In genomic region chr4:145199982-145200699, GRCm38 (mm10) we compare ENCODE assay signal across 9 mouse cellular contexts. TPM values are rescaled to one million over a fixed set of nuclear protein-coding genes. Genes with fewer than 3 reads are reported as not detected.
A peak's percentile ranks its signal among the peaks of the same experiment; 100 is the strongest.
DNase-seq lines count a peak whose midpoint lies in the region; ATAC-seq and TF ChIP-seq lines count a peak whose summit lies in the region.
"Had no signal": no experiment of that assay in that cellular context is flagged by ENCODE, and none has a peak within 500 bp of the region (broad histone marks: within the 10 kb centered on the region; RNA-seq: fewer than 3 reads in every experiment).

No protein-coding gene starts in this region.

- H3K9ac ChIP-seq in heart, embryonic 14.5 days (ENCODE audit: low read length): no peak overlapping the region
- H3K9ac ChIP-seq in forebrain, embryonic 13.5 days: no peak overlapping the region
- H3K9ac ChIP-seq: embryonic facial prominence, embryonic 12.5 days had no signal

- peak; percentile 31 to 74 for DNase-seq in left cerebral cortex, postnatal 25 days (ENCODE audit: low spot score in 2 of 2)
- no peak for DNase-seq in left cerebral cortex, adult 8-10 months (ENCODE audit: low spot score in 2 of 2)
- peak; percentile 32 for DNase-seq in adrenal gland, postnatal 25 days
- DNase-seq in liver: peak; percentile 87
- no peak for DNase-seq in cerebellum, adult 9-10 months

- no peak overlapping the region for H3K4me3 ChIP-seq in heart, embryonic 14.5 days (ENCODE audit: control insufficient read depth in 1 of 2, insufficient read depth in 1 of 2, low read depth in 1 of 2, low read length in 2 of 2)
- no peak overlapping the region for H3K4me3 ChIP-seq in small intestine, adult 2 months (ENCODE audit: low read depth, low read length)
- no peak overlapping the region for H3K4me3 ChIP-seq in forebrain, embryonic 13.5 days
- H3K4me3 ChIP-seq: embryonic facial prominence, embryonic 12.5 days had no signal

- peaks cover 4 to 8% of the 10 kb centered on the region in 2 experiments; a peak in 2 of 4 replicates for H3K4me1 ChIP-seq in heart, embryonic 14.5 days (ENCODE audit: control insufficient read depth in 2 of 2, insufficient read depth in 2 of 2, low read length in 2 of 2)
- no peaks in the 10 kb centered on the region; the same call in 1 of the 2 replicates for H3K4me1 ChIP-seq in small intestine, adult 2 months (ENCODE audit: control insufficient read depth, insufficient read depth, insufficient read length, low read length)
- no peaks in the 10 kb centered on the region for H3K4me1 ChIP-seq in forebrain, embryonic 13.5 days
- H3K4me1 ChIP-seq: embryonic facial prominence, embryonic 12.5 days had no signal

- no peak for TF ChIP-seq CTCF in small intestine, adult 2 months (IDR thresholded peaks at IDR 0.05; ENCODE audit: extremely low read depth, insufficient read length, insufficient replicate concordance, low read depth, low read length)

- TF ChIP-seq POLR2A in small intestine, adult 2 months (IDR thresholded peaks at IDR 0.05; ENCODE audit: low read depth, low read length): no peak

- no peaks in the 10 kb centered on the region for H3K27me3 ChIP-seq in heart, embryonic 14.5 days (ENCODE audit: control insufficient read depth, insufficient read depth, low read length)
- no peaks in the 10 kb centered on the region for H3K27me3 ChIP-seq in small intestine, adult 2 months (ENCODE audit: control insufficient read depth, insufficient read depth, low read length)
- no peaks in the 10 kb centered on the region for H3K27me3 ChIP-seq in forebrain, embryonic 13.5 days
- H3K27me3 ChIP-seq: embryonic facial prominence, embryonic 12.5 days had no signal

- H3K36me3 ChIP-seq in heart, embryonic 14.5 days (ENCODE audit: control insufficient read depth, insufficient read depth, low read length): no peaks in the 10 kb centered on the region
- no peaks in the 10 kb centered on the region for H3K36me3 ChIP-seq in small intestine, adult 2 months (ENCODE audit: control insufficient read depth, insufficient read depth, low read length)
- H3K36me3 ChIP-seq in forebrain, embryonic 13.5 days (ENCODE audit: poor library complexity, severe bottlenecking): no peaks in the 10 kb centered on the region
- H3K36me3 ChIP-seq: embryonic facial prominence, embryonic 12.5 days had no signal

- H3K9me3 ChIP-seq in heart, embryonic 14.5 days (ENCODE audit: control insufficient read depth, low read length): no peaks in the 10 kb centered on the region
- H3K9me3 ChIP-seq in forebrain, embryonic 13.5 days (replicated peaks): no peaks in the 10 kb centered on the region
- H3K9me3 ChIP-seq: embryonic facial prominence, embryonic 12.5 days had no signal

- peak; percentile 46 for ATAC-seq in heart, embryonic 14.5 days (ENCODE audit: insufficient number of reproducible peaks, insufficient read depth, low FRiP score, low read depth)
- no peak for ATAC-seq in forebrain, embryonic 13.5 days

- intact Hi-C loops in left cerebral cortex, postnatal 25 days (cut with DNase I): loop anchor here (5.0 kb wide), 1 partner anchor 308 kb away; the partner anchor contains the start of gene Dhrs3

- H3K27ac ChIP-seq in heart, embryonic 14.5 days (replicated peaks in 1 of 2; ENCODE audit: control insufficient read depth in 1 of 2, insufficient read depth in 1 of 2, low read depth in 2 of 2, low read length in 2 of 2): peak overlapping the region; percentile 10 to 61; a peak in 3 of 4 replicates
- peak overlapping the region; percentile 3; the same call in 1 of the 2 replicates for H3K27ac ChIP-seq in small intestine, adult 2 months (ENCODE audit: insufficient read depth, low read depth, low read length)
- no peak overlapping the region for H3K27ac ChIP-seq in forebrain, embryonic 13.5 days
- H3K27ac ChIP-seq: embryonic facial prominence, embryonic 12.5 days had no signal

- 0 out of 2 replicates have a peak overlapping the region, but pooled peaks have one; percentile 4 for H3K4me2 ChIP-seq in heart, embryonic 14.5 days (ENCODE audit: low read length)
- no peak overlapping the region for H3K4me2 ChIP-seq in forebrain, embryonic 13.5 days
- H3K4me2 ChIP-seq: embryonic facial prominence, embryonic 12.5 days had no signal

- WGBS in heart, embryonic 14.5 days: 20% methylated on average over 11 of the region's 11 CpGs
- 21% methylated on average over 11 of the region's 11 CpGs for WGBS in small intestine, adult 2 months
- 59% methylated on average over 11 of the region's 11 CpGs for WGBS in forebrain, embryonic 13.5 days

RNA-seq across cellular contexts. Expression of gene Vps13d, which starts 5.3 kb away (rescaled TPM):
- 10 to 100 TPM; 57.4 to 59.6 TPM for total RNA-seq in left cerebral cortex, postnatal 25 days (2021)
- total RNA-seq in left cerebral cortex, adult 8-10 months (2022): 10 to 100 TPM; 57.5 to 69.7 (median 65.1) TPM
- 63.1 and 73.1 TPM in 2 replicates for total RNA-seq in adrenal gland, postnatal 25 days (2021)
- polyA plus RNA-seq in heart, embryonic 14.5 days (2014; fragmentation: Nextera tagmentation; extraction: Ambion mirVana): 10.9 and 11.9 TPM in 2 replicates
- 5.0 and 11.9 TPM in 2 replicates for polyA plus RNA-seq in small intestine, adult 2 months (2012; rRNA removed)
- 7.7 and 7.8 TPM in 2 replicates for polyA plus RNA-seq in forebrain, embryonic 13.5 days (2015; fragmentation: Nextera tagmentation; extraction: Ambion mirVana)

RNA-seq across cellular contexts. Expression of gene Tnfrsf1b, which starts 46.5 kb away (rescaled TPM):
- total RNA-seq in left cerebral cortex, postnatal 25 days (2021): 1 to 10 TPM; 2.0 to 2.6 TPM
- 1 to 10 TPM; 2.5 to 4.4 (median 3.9) TPM for total RNA-seq in left cerebral cortex, adult 8-10 months (2022)
- total RNA-seq in adrenal gland, postnatal 25 days (2021): 4.9 and 7.2 TPM in 2 replicates
- 3.4 and 3.7 TPM in 2 replicates for polyA plus RNA-seq in heart, embryonic 14.5 days (2014; fragmentation: Nextera tagmentation; extraction: Ambion mirVana)
- 13.5 and 14.2 TPM in 2 replicates for polyA plus RNA-seq in small intestine, adult 2 months (2012; rRNA removed)
- 1.6 and 1.8 TPM in 2 replicates for polyA plus RNA-seq in forebrain, embryonic 13.5 days (2015; fragmentation: Nextera tagmentation; extraction: Ambion mirVana)

Comparison
In these comparisons a context has a peak if more than half of its experiments do, and no peak if none do; other contexts are left out.
1. DNase-seq: peak in left cerebral cortex, postnatal 25 days (2 of 2), adrenal gland, postnatal 25 days (single experiment) and liver (single experiment); none in left cerebral cortex, adult 8-10 months (0 of 2) and cerebellum, adult 9-10 months (single experiment).